Mouse (Mus musculus) cerebellum, postnatal 36 days (tissue): ENCODE results near the gene Rps27a.
A peak's percentile ranks its signal among the peaks of the same experiment; 100 is the strongest.
"Not testable (repeated sequence)": the region's sequence is repeated elsewhere in the genome, so short reads cannot be mapped to it uniquely, and the experiment has no call there.

Experiments
- DNase-seq, 2 experiments: peaks; one replicate each; pipeline ENCODE4 v3.0.0; 2021 to 2022; ENCODE audit warnings: mixed read lengths in 2 of 2

Gene Rps27a

GRCm38 (mm10) chr11:29547752-29548503 lies at the start of gene Rps27a, which contains the start of gene Clhc1:
Rps27a (minus strand) TSS chr11:29548109.
Clhc1 (plus strand) TSS chr11:29547950.
- peak; percentile 94 to 95 for DNase-seq

- no peak for DNase-seq
Measured at GRCm38 (mm10) chr11:29597159-29597558, 49.2 kb upstream of the Rps27a start.

GRCm38 (mm10) chr11:29595217-29595616 lies 47.3 kb upstream of the Rps27a start:
- DNase-seq = no peak

- no peak for DNase-seq
Measured at GRCm38 (mm10) chr11:29579610-29580009, 31.7 kb upstream of the Rps27a start.

GRCm38 (mm10) chr11:29572656-29573055 lies 24.7 kb upstream of the Rps27a start:
- DNase-seq = no peak

GRCm38 (mm10) chr11:29571536-29571935 lies 23.6 kb upstream of the Rps27a start:
- DNase-seq = no peak

GRCm38 (mm10) chr11:29563406-29563805 lies 15.5 kb upstream of the Rps27a start:
- DNase-seq = no peak

- no peak for DNase-seq
Measured at GRCm38 (mm10) chr11:29560990-29561389, 13.1 kb upstream of the Rps27a start.

GRCm38 (mm10) chr11:29560452-29560851 lies 12.5 kb upstream of the Rps27a start:
- DNase-seq = no peak

GRCm38 (mm10) chr11:29549425-29549778 lies 1.5 kb upstream of the Rps27a start:
- DNase-seq = no peak

GRCm38 (mm10) chr11:29548504-29549424 lies 855 bp upstream of the Rps27a start:
- DNase-seq = peak in 1 of 2 experiments; percentile 6

GRCm38 (mm10) chr11:29547249-29547751 lies 609 bp downstream of the Rps27a start:
- DNase-seq = no peak

- no peak for DNase-seq
Measured at GRCm38 (mm10) chr11:29546762-29547161, 1.1 kb downstream of the Rps27a start.

GRCm38 (mm10) chr11:29546297-29546696 lies 1.6 kb downstream of the Rps27a start:
- not testable (repeated sequence) for DNase-seq

- DNase-seq = not testable (repeated sequence)
Measured at GRCm38 (mm10) chr11:29545150-29545752, 2.7 kb downstream of the Rps27a start.

- no peak for DNase-seq
Measured at GRCm38 (mm10) chr11:29544225-29544945, 3.5 kb downstream of the Rps27a start.

- DNase-seq = no peak
Measured at GRCm38 (mm10) chr11:29538201-29538600, 9.7 kb downstream of the Rps27a start.

GRCm38 (mm10) chr11:29525988-29526794 lies 21.7 kb downstream of the Rps27a start, which contains the start of gene Mtif2:
Mtif2 (plus strand) TSS chr11:29526408.
- DNase-seq = peak; percentile 81 to 82

GRCm38 (mm10) chr11:29514682-29515412 lies 33.1 kb downstream of the Rps27a start, which contains the start of gene Prorsd1:
Prorsd1 (minus strand) TSS chr11:29515033.
- peak; percentile 79 to 86 for DNase-seq

GRCm38 (mm10) chr11:29514325-29514681 lies 33.6 kb downstream of the Rps27a start:
- no peak for DNase-seq
